Mouse (Mus musculus) ES-Bruce4 (cell line): Measurements from ENCODE around the gene Gpr87.

Source experiments
- CTCF ChIP-seq: IDR thresholded peaks from one replicate; pipeline ENCODE4 v1.8.1; 2011; ENCODE audit warnings: low read depth, low read length
- EP300 ChIP-seq: IDR thresholded peaks from 2 replicates; pipeline ENCODE4 v1.6.1; 2011; ENCODE audit warnings: low read depth, low read length; ENCODE audit not compliant: insufficient read depth
- POLR2A ChIP-seq: IDR thresholded peaks from one replicate; pipeline ENCODE4 v1.8.1; 2011; ENCODE audit warnings: low read length; ENCODE audit not compliant: insufficient read depth

GRCm38 (mm10) chr3:59149646-59150045 is 45.3 kb downstream of the Gpr87 start:
- TF ChIP-seq CTCF (no peak), EP300 (no peak), POLR2A (no peak)
